Mouse (Mus musculus): ENCODE measurements around the gene Kank2.
"Not testable (repeated sequence)": the region's sequence is repeated elsewhere in the genome, so short reads cannot be mapped to it uniquely, and the experiment has no call there.

- not testable (repeated sequence) for TF ChIP-seq CTCF (IDR thresholded peaks at IDR 0.05; ENCODE audit: control insufficient read depth, insufficient read depth, low read length); POLR2A (IDR thresholded peaks at IDR 0.05; ENCODE audit: borderline replicate concordance, control insufficient read depth, low read depth, low read length)
Observed at GRCm38 (mm10) chr9:21786309-21786708, 12.2 kb downstream of the Kank2 start.
